Mouse (Mus musculus) right cerebral cortex, postnatal 4 days (tissue): ENCODE data around the gene Mms19.

Source experiments
- DNase-seq: peaks from one replicate; pipeline ENCODE4 v3.0.0-alpha.2; 2022

Mms19 gene

GRCm38 (mm10) chr19:41895460-41896318 lies 85.3 kb downstream of the Mms19 start, which contains the start of gene Rrp12:
Gene Rrp12 (minus strand): TSS chr19:41896173.
- DNase-seq, result peak; percentile 64

DNA sequence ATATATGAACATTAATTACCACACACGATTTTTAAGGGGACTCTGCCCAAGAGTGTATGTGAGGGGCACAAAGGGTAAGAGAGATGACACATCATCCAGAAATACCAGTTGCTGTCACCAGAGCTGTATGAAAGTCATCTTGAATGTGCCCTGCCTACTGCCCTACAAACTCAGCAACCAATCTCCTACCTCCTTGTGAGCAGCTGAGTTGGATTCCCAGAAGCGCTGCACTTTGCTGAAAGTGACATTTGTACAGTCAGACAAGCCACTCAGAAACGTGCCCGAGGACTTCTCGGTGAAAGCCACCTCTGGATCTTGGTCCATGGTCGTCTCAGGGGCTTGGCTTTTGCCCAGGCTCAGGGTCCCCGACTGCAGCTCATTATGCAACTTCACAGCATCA lies 86.0 kb downstream of the Mms19 start:
- DNase-seq, result no peak
